Mouse (Mus musculus) midbrain, embryonic 11.5 days (tissue): ENCODE measurements around the gene Ildr2. TPM values are rescaled to one million over a fixed set of nuclear protein-coding genes. Genes with fewer than 3 reads are reported as not detected.

Source experiments
- ATAC-seq: fragments of 200-750 bp; cut with Nextera tagmentation; 2 replicates; pipeline ENCODE4 v1.8.0; 2017; ENCODE audit warnings: moderate TSS enrichment, moderate library complexity; ENCODE audit not compliant: low FRiP score
- DNase-seq: peaks from one replicate; pipeline ENCODE4 v3.0.0; 2015; ENCODE audit warnings: low spot score; ENCODE audit errors: missing footprints
- H3K27ac ChIP-seq: fragments of 300-500 bp; sonication (generic); 2 replicates; pipeline ENCODE4 v1.5.1; 2014; ENCODE audit warnings: low read depth, low read length
- H3K27me3 ChIP-seq: fragments of 300-500 bp; sonication (generic); 2 replicates; pipeline ENCODE4 v1.6.1; 2014; ENCODE audit warnings: mild to moderate bottlenecking, low read length, moderate library complexity, mixed read lengths; ENCODE audit not compliant: control insufficient read depth, insufficient read depth
- H3K36me3 ChIP-seq: fragments of 300-500 bp; sonication (generic); 2 replicates; pipeline ENCODE4 v1.6.1; 2014; ENCODE audit warnings: mild to moderate bottlenecking, low read length, moderate library complexity, mixed read lengths; ENCODE audit not compliant: control insufficient read depth, insufficient read depth
- H3K4me1 ChIP-seq: fragments of 300-500 bp; sonication (generic); 2 replicates; pipeline ENCODE4 v1.6.1; 2014; ENCODE audit warnings: low read length; ENCODE audit not compliant: control insufficient read depth, insufficient read depth
- H3K4me2 ChIP-seq: fragments of 300-500 bp; sonication (generic); 2 replicates; pipeline ENCODE4 v1.6.1; 2014; ENCODE audit warnings: mild to moderate bottlenecking, moderate library complexity
- H3K4me3 ChIP-seq: fragments of 300-500 bp; sonication (generic); 2 replicates; pipeline ENCODE4 v1.5.1; 2014; ENCODE audit warnings: low read depth, low read length
- H3K9ac ChIP-seq: fragments of 300-500 bp; sonication (generic); 2 replicates; pipeline ENCODE4 v1.6.1; 2014; ENCODE audit warnings: low read length
- H3K9me3 ChIP-seq: fragments of 300-500 bp; sonication (generic); 2 replicates; pipeline ENCODE4 v1.6.1; 2016; ENCODE audit warnings: low read length; ENCODE audit not compliant: control insufficient read depth
- WGBS: fragments of 180-500 bp; shearing (Covaris S2); extraction: QIAGEN DNeasy Blood & Tissue Kit; methylation state at CpG from one replicate; pipeline ENCODE4 v1.1.7; 2014; 5-methylcytosine and 5-hydroxymethylcytosine counted together
- polyA plus RNA-seq: library from polyadenylated mRNA; unstranded; fragments of >200 nt; fragmentation: Nextera tagmentation; extraction: Ambion mirVana; gene quantifications from 2 replicates; pipeline ENCODE4 v1.2.1, GENCODE M21; 2014

Ildr2 gene
- polyA plus RNA-seq, 1 experiment from 2014 or later, result 12.8 TPM

- 83% methylated on average over 3 of the region's 3 CpGs for WGBS
- ATAC-seq, result no peak
- peak; percentile 10 for DNase-seq
- H3K9me3 ChIP-seq, result no peaks in the 10 kb centered on the region
- H3K27me3 ChIP-seq, result no peaks in the 10 kb centered on the region
- H3K36me3 ChIP-seq, result no peaks in the 10 kb centered on the region
- no peak overlapping the region for H3K9ac ChIP-seq
- no peaks in the 10 kb centered on the region for H3K4me1 ChIP-seq
- H3K4me3 ChIP-seq, result no peak overlapping the region
- H3K27ac ChIP-seq, result no peak overlapping the region
- no peak overlapping the region for H3K4me2 ChIP-seq
Observed at GRCm38 (mm10) chr1:166361842-166362241, 107.9 kb downstream of the Ildr2 start.

GRCm38 (mm10) chr1:166362659-166363058 is 108.7 kb downstream of the Ildr2 start:
- no peaks in the 10 kb centered on the region for H3K27me3 ChIP-seq
- H3K4me3 ChIP-seq, result no peak overlapping the region
- 87% methylated on average over 3 of the region's 3 CpGs for WGBS
- no peak for ATAC-seq
- H3K9ac ChIP-seq, result no peak overlapping the region
- no peaks in the 10 kb centered on the region for H3K36me3 ChIP-seq
- no peaks in the 10 kb centered on the region for H3K9me3 ChIP-seq
- no peak overlapping the region for H3K4me2 ChIP-seq
- H3K4me1 ChIP-seq, result no peaks in the 10 kb centered on the region
- DNase-seq, result no peak
- H3K27ac ChIP-seq, result no peak overlapping the region

DNA sequence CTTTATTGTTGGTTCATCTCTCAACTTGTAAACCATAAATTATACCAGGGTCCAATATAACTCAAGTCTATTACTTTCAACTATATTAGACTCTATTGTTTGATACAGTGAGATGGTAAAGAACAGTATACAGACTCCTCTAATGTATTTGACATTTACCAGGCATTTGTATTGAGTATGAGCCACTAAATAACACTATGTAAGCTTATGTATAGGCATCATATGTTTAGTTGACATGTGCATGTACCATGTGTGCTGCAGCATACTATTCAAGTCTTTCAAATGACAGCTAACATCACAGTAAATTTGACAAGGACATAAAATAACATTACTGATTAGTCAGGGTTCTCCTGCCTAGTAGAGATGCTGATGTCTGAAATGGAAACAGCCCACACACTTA is 109.2 kb downstream of the Ildr2 start:
- Histone ChIP-seq H3K4me2 (no peak overlapping the region), H3K4me3 (no peak overlapping the region), H3K27ac (no peak overlapping the region), H3K27me3 (no peaks in the 10 kb centered on the region), H3K9ac (no peak overlapping the region), H3K4me1 (no peaks in the 10 kb centered on the region), H3K9me3 (no peaks in the 10 kb centered on the region), H3K36me3 (no peaks in the 10 kb centered on the region)
- ATAC-seq, result no peak
- DNase-seq, result peak; percentile 59

Other genes starting within 250 kb of the Ildr2 start
- gene Dusp27, start 126.2 kb upstream of the Ildr2 start, polyA plus RNA-seq, result 2.3 and 2.4 TPM in 2 replicates
- gene Gpa33, start 123.9 kb upstream of the Ildr2 start, polyA plus RNA-seq, result 0.17 and 0.38 TPM in 2 replicates
- gene Mael, start 15.4 kb upstream of the Ildr2 start, polyA plus RNA-seq, result 0.08 TPM in 1 of 2 replicates, not detected in the other
- gene Tada1, start 125.0 kb downstream of the Ildr2 start, polyA plus RNA-seq, result 70.5 and 73.5 TPM in 2 replicates
- 39.8 and 41.6 TPM in 2 replicates for gene Pogk, start 155.7 kb downstream of the Ildr2 start, polyA plus RNA-seq
- gene Gm4846, start 243.4 kb downstream of the Ildr2 start, polyA plus RNA-seq, result not detected in 2 replicates